Mouse (Mus musculus): ENCODE measurements around the gene Nfatc2.

- TF ChIP-seq CTCF (IDR thresholded peaks at IDR 0.05; ENCODE audit: low read depth, low read length), result no peak
- TF ChIP-seq POLR2A (IDR thresholded peaks at IDR 0.05; ENCODE audit: insufficient read depth, low read length), result no peak
Measured at GRCm38 (mm10) chr2:168593004-168593403, 8.5 kb downstream of the Nfatc2 start.

Measured in ES-Bruce4 (cell line).